Mouse (Mus musculus): ENCODE measurements around the gene Gm15517. TPM values are rescaled to one million over a fixed set of nuclear protein-coding genes. Genes with fewer than 3 reads are reported as not detected.
A peak's percentile ranks its signal among the peaks of the same experiment; 100 is the strongest.
"Not testable (repeated sequence)": the region's sequence is repeated elsewhere in the genome, so short reads cannot be mapped to it uniquely, and the experiment has no call there.

Gene Gm15517
- polyA plus RNA-seq (2016; fragmentation: Nextera tagmentation; extraction: Ambion mirVana) = not detected in 2 replicates

DNA sequence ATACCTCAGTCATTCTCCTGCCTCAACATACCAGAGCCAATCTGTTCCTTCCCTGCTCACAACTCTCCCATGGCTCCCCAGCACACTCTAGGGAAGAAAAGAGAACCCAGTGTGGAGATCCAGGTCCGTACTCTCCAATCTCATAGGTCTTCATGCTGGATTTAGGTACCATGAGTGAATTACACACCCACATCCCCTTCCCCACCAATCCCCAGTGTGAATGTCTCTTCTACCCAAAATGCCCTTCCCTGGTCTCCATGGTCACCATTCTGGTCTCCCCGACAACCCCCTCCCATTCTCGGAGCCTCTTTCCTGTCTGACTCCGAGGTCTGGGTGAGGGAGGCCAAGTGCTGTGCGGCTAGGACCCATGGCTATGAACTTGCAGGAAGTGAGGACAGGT is at the start of gene Gm15517:
Gene Gm15517, plus strand, starts transcription at position 301 of the 400 bp plus-strand sequence.
- no peak within 1 kb of the TSS for H3K9ac ChIP-seq

DNA sequence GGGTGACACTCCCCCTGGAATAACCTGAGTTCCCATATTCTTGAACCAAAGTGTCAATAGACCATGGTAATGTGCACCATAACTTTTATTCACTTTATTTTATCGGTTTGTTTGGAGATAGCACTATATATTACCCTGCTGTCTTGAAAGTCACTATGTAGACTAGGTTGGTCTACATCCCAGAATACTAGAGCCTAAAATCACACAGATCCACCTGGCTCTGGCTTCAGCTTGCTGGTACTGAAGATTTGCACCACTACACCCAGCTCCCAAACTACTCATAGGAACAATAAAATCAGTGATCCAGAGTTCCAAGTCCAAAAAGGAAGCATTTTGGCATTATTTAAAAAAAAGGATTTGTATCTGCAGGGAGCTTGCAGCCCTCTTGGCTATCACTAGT is 45.6 kb upstream of the Gm15517 start, which contains the start of gene Klk1b5:
Gene Klk1b5, plus strand, starts transcription at position 301 of the 400 bp plus-strand sequence.
- no peak for ATAC-seq (ENCODE audit: insufficient number of reproducible peaks, insufficient read depth, low FRiP score, low TSS enrichment)
- Histone ChIP-seq H3K9me3 (no peaks in the 10 kb centered on the region), H3K4me2 (replicated peaks) (no peak within 1 kb of the TSS), H3K27me3 (no peaks in the 10 kb centered on the region), H3K27ac (no peak within 1 kb of the TSS), H3K36me3 (no peaks in the 10 kb centered on the region), H3K9ac (no peak within 1 kb of the TSS), H3K4me3 (no peak within 1 kb of the TSS), H3K4me1 (no peaks in the 10 kb centered on the region)
- 78% methylated on average over 1 of the region's 1 CpGs for WGBS

More for the DNA sequence above, at the start of gene Gm15517:
- H3K4me1 ChIP-seq = peaks cover 5% of the 10 kb centered on the region; the same call in 1 of the 2 replicates
- H3K9me3 ChIP-seq = no peaks in the 10 kb centered on the region
- H3K4me2 ChIP-seq (replicated peaks) = no peak within 1 kb of the TSS
- ATAC-seq (ENCODE audit: insufficient number of reproducible peaks, insufficient read depth, low FRiP score, low TSS enrichment) = no peak
- peaks cover 18% of the 10 kb centered on the region for H3K27me3 ChIP-seq
- WGBS = 54% methylated on average over 5 of the region's 5 CpGs
- H3K27ac ChIP-seq = no peak within 1 kb of the TSS
- no peaks in the 10 kb centered on the region for H3K36me3 ChIP-seq
- no peak within 1 kb of the TSS for H3K4me3 ChIP-seq

DNA sequence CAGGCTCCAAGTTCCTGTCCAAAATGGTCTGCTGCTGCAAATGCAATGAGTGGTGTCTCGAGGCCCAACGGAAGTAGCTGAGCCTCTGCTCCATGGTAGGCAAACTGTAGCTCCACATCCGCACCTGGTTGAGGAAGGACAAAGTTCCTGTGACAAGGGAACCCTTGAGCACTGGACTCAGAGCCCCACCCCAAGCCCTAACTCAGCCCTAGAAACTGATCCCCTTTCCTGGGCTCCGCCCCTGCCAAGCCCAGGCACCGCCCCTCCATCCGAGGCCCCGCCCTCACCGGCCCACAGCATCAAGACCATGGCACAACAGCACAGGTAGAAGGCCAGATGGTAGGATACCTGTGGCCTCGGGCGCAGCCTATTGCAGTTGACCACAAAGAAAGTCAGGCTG is 39.6 kb upstream of the Gm15517 start:
- not testable (repeated sequence) for H3K4me3 ChIP-seq; H3K27ac ChIP-seq; H3K4me2 ChIP-seq (replicated peaks); H3K36me3 ChIP-seq; H3K9ac ChIP-seq; ATAC-seq (ENCODE audit: insufficient number of reproducible peaks, insufficient read depth, low FRiP score, low TSS enrichment); H3K4me1 ChIP-seq; H3K27me3 ChIP-seq; H3K9me3 ChIP-seq
- WGBS = 61% methylated on average over 8 of the region's 10 CpGs

DNA sequence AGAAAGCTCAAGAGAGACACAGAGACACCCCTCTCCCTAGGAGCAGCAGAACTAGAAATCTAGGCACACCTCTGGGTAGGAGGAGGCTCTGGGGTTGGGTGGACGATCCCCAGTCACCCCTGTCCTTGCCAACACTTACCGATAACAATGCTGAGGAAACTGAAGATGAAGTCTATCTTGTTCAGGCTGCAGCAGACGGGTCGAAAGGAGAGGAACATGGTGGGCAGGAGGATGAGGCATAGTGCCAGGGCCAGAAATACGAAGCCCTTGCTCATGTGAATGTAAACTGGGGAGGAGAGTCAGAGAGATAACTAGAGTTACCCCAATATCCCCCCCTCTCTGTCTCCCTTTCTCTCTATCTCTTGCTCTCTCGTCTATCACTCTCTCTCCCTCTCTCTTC is 38.9 kb upstream of the Gm15517 start:
- not testable (repeated sequence) for ATAC-seq (ENCODE audit: insufficient number of reproducible peaks, insufficient read depth, low FRiP score, low TSS enrichment); H3K4me2 ChIP-seq (replicated peaks); H3K9ac ChIP-seq; H3K36me3 ChIP-seq; H3K4me1 ChIP-seq; H3K27me3 ChIP-seq; H3K4me3 ChIP-seq; H3K9me3 ChIP-seq; H3K27ac ChIP-seq
- WGBS = 71% methylated on average over 6 of the region's 6 CpGs

DNA sequence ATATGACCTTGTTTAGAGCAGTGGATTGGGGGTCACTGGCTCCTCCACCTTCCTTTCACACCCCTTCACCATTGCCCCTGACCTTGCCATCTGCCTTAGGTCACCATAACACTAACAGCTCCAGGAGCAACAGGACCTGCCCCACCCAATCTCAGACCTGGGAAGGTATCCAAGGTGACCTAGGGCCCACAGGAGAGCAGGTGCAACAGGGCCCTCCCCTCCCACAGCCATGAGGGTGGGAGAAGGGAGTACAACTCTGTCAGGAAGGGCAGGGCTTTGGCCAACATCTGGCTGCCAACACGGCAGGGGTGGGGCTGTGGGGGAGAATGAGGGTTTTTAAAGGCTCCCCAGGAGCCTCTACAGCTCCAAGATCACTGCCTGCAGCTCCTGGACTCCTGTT is 36.2 kb upstream of the Gm15517 start, which contains the start of gene Klk1:
Gene Klk1, plus strand, starts transcription at position 285 of the 400 bp plus-strand sequence.
- no peak within 1 kb of the TSS for H3K27ac ChIP-seq
- WGBS = 65% methylated on average over 1 of the region's 1 CpGs
- H3K36me3 ChIP-seq = no peaks in the 10 kb centered on the region
- no peaks in the 10 kb centered on the region for H3K9me3 ChIP-seq
- H3K4me3 ChIP-seq = no peak within 1 kb of the TSS
- no peak within 1 kb of the TSS for H3K4me2 ChIP-seq (replicated peaks)
- H3K4me1 ChIP-seq = no peaks in the 10 kb centered on the region
- ATAC-seq (ENCODE audit: insufficient number of reproducible peaks, insufficient read depth, low FRiP score, low TSS enrichment) = no peak
- H3K9ac ChIP-seq = no peak within 1 kb of the TSS
- no peaks in the 10 kb centered on the region for H3K27me3 ChIP-seq

DNA sequence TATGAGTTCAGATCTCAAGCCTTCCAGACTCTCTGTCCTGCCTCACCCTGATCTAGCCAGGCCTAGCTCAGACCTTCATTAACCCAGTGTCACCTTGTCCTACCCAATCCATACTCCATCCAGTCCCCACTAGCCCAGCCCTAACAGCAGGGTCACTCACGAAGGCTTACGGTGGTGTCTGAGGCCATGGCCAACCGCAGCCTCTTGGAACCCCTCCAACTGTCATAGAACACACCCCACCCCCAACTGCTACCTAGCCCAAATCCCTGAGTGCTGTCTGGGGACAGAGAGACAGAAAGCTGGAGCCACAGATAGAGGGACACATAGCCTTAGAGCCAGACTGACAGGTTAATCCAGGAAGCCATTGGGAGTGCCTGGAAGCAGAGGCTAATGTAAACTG is 25.3 kb upstream of the Gm15517 start, which contains the start of gene Gm36864:
Gene Gm36864, plus strand, starts transcription at position 269 of the 400 bp plus-strand sequence.
- no peak for ATAC-seq (ENCODE audit: insufficient number of reproducible peaks, insufficient read depth, low FRiP score, low TSS enrichment)
- Histone ChIP-seq H3K4me1 (no peaks in the 10 kb centered on the region), H3K36me3 (no peaks in the 10 kb centered on the region), H3K27ac (no peak within 1 kb of the TSS), H3K4me2 (replicated peaks) (no peak within 1 kb of the TSS), H3K27me3 (no peaks in the 10 kb centered on the region), H3K9ac (no peak within 1 kb of the TSS), H3K9me3 (no peaks in the 10 kb centered on the region), H3K4me3 (no peak within 1 kb of the TSS)
- 90% methylated on average over 3 of the region's 3 CpGs for WGBS

DNA sequence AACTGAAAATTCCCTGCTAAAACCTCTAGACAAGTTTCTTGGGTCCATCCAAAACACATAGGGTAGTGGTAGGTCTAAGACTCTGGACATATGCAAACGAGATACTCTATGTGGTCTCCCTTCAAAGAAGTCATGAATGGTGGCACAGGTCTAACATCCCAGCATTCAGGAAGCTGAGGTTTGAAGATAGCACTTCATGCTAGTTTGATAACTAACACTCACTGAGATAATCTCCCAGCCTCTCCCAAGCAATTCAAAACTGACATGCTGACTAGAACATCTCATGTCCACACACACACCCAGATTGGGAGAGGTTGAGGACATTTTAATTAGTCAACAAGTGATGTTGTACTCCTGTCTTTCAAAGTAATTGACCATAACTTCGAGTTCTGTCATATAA is 21.3 kb upstream of the Gm15517 start:
- Histone ChIP-seq H3K27me3 (no peaks in the 10 kb centered on the region), H3K27ac (no peak overlapping the region), H3K4me3 (no peak overlapping the region), H3K4me1 (no peaks in the 10 kb centered on the region), H3K9me3 (no peaks in the 10 kb centered on the region), H3K36me3 (no peaks in the 10 kb centered on the region), H3K9ac (no peak overlapping the region), H3K4me2 (replicated peaks) (no peak overlapping the region)
- 59% methylated on average over 2 of the region's 2 CpGs for WGBS
- no peak for ATAC-seq (ENCODE audit: insufficient number of reproducible peaks, insufficient read depth, low FRiP score, low TSS enrichment)

DNA sequence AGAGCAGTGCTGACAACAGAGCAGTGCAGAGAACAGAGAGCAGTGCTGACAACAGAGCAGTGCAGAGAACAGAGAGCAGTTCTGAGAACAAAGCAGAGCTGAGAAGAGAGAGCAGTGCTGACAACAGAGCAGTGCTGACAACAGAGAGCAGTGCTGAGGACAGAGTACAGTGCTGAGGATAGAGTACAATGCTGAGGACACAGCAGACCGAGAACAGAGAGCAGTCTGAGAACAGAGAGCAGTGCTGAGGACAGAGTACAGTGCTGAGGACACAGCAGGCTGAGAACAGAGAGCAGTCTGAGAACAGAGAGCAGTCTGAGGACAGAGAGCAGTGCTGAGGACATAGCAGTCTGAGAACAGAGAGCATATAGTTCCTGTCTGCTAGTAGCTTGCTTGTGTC is 20.5 kb upstream of the Gm15517 start:
- Histone ChIP-seq H3K9ac (no peak overlapping the region), H3K36me3 (no peaks in the 10 kb centered on the region), H3K27ac (no peak overlapping the region), H3K27me3 (no peaks in the 10 kb centered on the region), H3K4me3 (no peak overlapping the region), H3K4me1 (peaks cover 5% of the 10 kb centered on the region), H3K4me2 (replicated peaks) (no peak overlapping the region), H3K9me3 (no peaks in the 10 kb centered on the region)
- ATAC-seq (ENCODE audit: insufficient number of reproducible peaks, insufficient read depth, low FRiP score, low TSS enrichment) = no peak
- WGBS = 60% methylated on average over 1 of the region's 1 CpGs

DNA sequence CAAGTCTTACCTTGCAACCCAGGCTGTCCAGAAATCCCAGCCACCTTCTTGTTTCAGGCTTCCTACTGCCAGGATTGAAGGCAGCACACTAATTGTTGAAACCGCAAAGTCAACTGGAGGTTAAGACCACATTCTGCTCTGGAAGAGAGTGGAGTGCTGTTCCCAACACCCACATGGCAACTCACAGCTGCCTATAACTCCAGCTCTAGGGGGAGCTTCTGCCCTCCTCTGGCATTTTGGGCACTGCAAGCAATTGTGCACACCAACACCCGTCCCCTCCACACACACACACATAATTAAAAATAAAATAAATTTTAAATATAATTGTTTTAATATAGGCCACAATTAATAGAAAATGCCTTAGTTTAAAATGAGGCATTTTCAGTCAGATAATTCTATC is 20.1 kb upstream of the Gm15517 start:
- Histone ChIP-seq H3K27ac (no peak overlapping the region), H3K4me1 (peaks cover 5% of the 10 kb centered on the region), H3K9me3 (no peaks in the 10 kb centered on the region), H3K4me3 (no peak overlapping the region), H3K9ac (no peak overlapping the region), H3K36me3 (no peaks in the 10 kb centered on the region), H3K4me2 (replicated peaks) (no peak overlapping the region), H3K27me3 (no peaks in the 10 kb centered on the region)
- no peak for ATAC-seq (ENCODE audit: insufficient number of reproducible peaks, insufficient read depth, low FRiP score, low TSS enrichment)
- 61% methylated on average over 2 of the region's 2 CpGs for WGBS

DNA sequence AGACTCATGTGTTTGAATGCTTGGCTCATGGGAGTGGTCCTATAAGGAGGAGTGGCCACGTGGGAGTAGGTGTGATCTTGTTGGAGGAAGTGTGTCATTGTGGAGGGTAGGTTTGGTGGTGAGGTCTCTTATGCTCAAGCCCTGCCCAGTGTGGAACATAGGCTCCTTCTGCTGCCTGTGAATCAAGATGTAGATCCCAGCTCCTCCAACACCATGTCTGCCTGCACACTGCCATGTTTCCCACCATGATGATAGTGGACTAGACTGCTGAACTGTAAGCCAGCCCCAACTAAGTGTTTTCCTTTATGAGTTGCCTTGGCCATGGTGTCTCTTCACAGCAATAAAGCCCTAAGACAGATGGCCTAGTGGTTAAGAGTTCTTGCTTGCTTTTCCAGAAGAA is 17.2 kb upstream of the Gm15517 start:
- Histone ChIP-seq H3K27me3 (no peaks in the 10 kb centered on the region), H3K4me3 (no peak overlapping the region), H3K9me3 (no peaks in the 10 kb centered on the region), H3K27ac (no peak overlapping the region), H3K4me1 (peaks cover 14% of the 10 kb centered on the region), H3K9ac (no peak overlapping the region), H3K36me3 (peaks cover 12% of the 10 kb centered on the region), H3K4me2 (replicated peaks) (no peak overlapping the region)
- WGBS = 53% methylated on average over 1 of the region's 1 CpGs
- ATAC-seq (ENCODE audit: insufficient number of reproducible peaks, insufficient read depth, low FRiP score, low TSS enrichment) = no peak

DNA sequence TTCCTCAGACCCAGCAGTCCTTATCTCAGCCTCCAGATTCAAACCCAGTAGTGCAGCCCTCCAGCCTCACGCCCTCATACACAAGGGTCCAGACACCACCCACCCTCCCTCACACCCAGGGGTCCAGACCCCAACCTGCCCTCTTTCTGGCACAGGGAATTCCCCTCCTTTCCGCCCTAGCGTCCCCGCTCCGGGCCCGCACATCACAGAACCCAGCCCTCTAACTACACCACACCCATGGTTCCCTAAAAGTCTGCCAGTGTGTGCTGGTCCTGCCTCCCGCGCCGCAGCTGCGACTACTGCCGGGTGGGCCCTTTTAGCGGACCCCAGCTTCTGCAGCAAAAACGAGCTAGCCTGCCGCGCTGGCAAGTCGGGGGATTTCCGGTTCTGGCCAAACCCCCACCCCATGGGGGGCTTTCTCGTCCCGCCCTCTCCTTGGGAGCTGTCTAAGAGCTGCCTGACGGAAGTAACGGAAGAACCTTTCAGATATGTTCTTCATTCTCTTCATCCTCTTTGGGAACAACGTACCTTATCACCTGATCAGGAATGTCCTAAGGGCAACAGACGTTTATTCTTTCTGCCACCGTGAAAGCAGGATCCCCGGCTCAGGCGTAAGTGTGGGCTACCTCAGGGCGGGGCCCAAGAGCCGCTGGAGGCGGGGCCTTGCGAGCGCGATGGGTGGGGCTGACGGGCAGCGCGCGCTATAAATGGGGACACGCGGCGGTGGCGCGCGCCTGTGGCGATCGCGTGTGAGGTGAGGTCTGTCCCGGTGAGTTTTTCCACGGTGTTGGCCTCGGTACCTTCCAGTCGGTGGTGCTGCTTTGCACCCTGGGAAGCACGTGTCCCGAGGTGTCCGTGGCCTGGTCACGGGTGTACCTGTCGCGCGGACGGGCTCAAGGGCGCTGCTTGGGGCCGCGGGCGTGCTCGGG is 14.9 kb upstream of the Gm15517 start, which contains the start of the genes 1700028J19Rik and 2410002F23Rik:
Gene 1700028J19Rik, minus strand, starts transcription at position 641 of the 929 bp plus-strand sequence.
Gene 2410002F23Rik, plus strand, starts transcription at position 668 of the 929 bp plus-strand sequence.
- Histone ChIP-seq H3K9ac (peak within 1 kb of the TSS; percentile 83), H3K27ac (peak within 1 kb of the TSS; percentile 95), H3K9me3 (no peaks in the 10 kb centered on the region), H3K36me3 (peaks cover 32% of the 10 kb centered on the region), H3K27me3 (no peaks in the 10 kb centered on the region), H3K4me2 (replicated peaks) (peak within 1 kb of the TSS; percentile 76), H3K4me1 (peaks cover 21% of the 10 kb centered on the region), H3K4me3 (peak within 1 kb of the TSS; percentile 85)
- ATAC-seq (ENCODE audit: insufficient number of reproducible peaks, insufficient read depth, low FRiP score, low TSS enrichment) = peak; percentile 74
- WGBS = under 1% methylated on average over 62 of the region's 62 CpGs

DNA sequence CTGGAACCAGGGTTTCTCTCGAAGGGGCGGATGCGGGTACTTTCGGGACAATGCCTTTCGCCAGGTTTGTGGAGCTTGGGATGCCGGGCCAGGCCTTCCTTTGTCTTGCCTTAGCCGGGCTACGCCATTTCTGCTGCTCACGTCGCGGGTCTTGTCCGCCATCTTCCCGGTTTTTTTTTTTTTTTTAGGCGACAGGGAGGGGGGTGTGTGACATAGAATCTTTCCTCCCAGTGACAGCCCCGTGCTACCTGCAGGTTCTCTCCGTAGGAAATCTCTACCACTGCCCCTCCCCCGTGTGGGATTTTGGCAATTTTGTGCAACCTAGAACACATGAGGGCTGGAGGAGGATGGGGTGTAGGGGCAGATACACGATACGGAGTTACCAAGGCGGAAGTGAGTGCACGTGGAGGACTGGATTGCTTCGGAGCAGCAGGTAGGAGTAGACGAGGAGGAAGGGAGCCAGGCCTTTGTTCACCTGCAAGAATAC is 14.2 kb upstream of the Gm15517 start:
- peaks cover 36% of the 10 kb centered on the region for H3K36me3 ChIP-seq
- under 1% methylated on average over 23 of the region's 23 CpGs for WGBS
- peak; percentile 11; the same call in 1 of the 2 replicates for ATAC-seq (ENCODE audit: insufficient number of reproducible peaks, insufficient read depth, low FRiP score, low TSS enrichment)
- H3K4me2 ChIP-seq (replicated peaks) = peak overlapping the region; percentile 76
- H3K9me3 ChIP-seq = no peaks in the 10 kb centered on the region
- no peaks in the 10 kb centered on the region for H3K27me3 ChIP-seq
- peaks cover 21% of the 10 kb centered on the region for H3K4me1 ChIP-seq
- peak overlapping the region; percentile 83 for H3K9ac ChIP-seq
- H3K27ac ChIP-seq = peak overlapping the region; percentile 95
- peak overlapping the region; percentile 85 for H3K4me3 ChIP-seq

Measured in embryonic facial prominence, embryonic 12.5 days (tissue).